Mouse (Mus musculus) midbrain, embryonic 14.5 days (tissue): ENCODE results near the gene Astl. TPM values are rescaled to one million over a fixed set of nuclear protein-coding genes. Genes with fewer than 3 reads are reported as not detected.

Experiments used
- ATAC-seq: fragments of 200-750 bp; cut with Nextera tagmentation; 2 replicates; pipeline ENCODE4 v1.8.0; 2017; ENCODE audit warnings: moderate number of reproducible peaks, moderate library complexity; ENCODE audit not compliant: low FRiP score, low TSS enrichment
- DNase-seq: peaks from one replicate; pipeline ENCODE4 v3.0.0-alpha.2; 2015
- H3K27ac ChIP-seq: fragments of 300-500 bp; sonication (generic); replicated peaks from 2 replicates; pipeline ENCODE4 v1.5.1; 2014; ENCODE audit warnings: mild to moderate bottlenecking, low read depth, low read length, moderate library complexity
- H3K27me3 ChIP-seq: fragments of 300-500 bp; sonication (generic); 2 replicates; pipeline ENCODE4 v1.6.1; 2014; ENCODE audit warnings: low read length, control low read depth, mixed read lengths; ENCODE audit not compliant: control insufficient read depth, insufficient read depth
- H3K36me3 ChIP-seq: fragments of 300-500 bp; sonication (generic); 2 replicates; pipeline ENCODE4 v1.6.1; 2014; ENCODE audit warnings: low read length, control low read depth; ENCODE audit not compliant: control insufficient read depth, insufficient read depth
- H3K4me1 ChIP-seq: fragments of 300-500 bp; sonication (generic); 2 replicates; pipeline ENCODE4 v1.6.1; 2014; ENCODE audit warnings: mild to moderate bottlenecking, antibody characterized with exemption, low read length, control low read depth; ENCODE audit not compliant: control insufficient read depth, insufficient read depth
- H3K4me2 ChIP-seq: fragments of 300-500 bp; sonication (generic); 2 replicates; pipeline ENCODE4 v1.6.1; 2014; ENCODE audit warnings: mild to moderate bottlenecking, low read length, moderate library complexity
- H3K4me3 ChIP-seq: fragments of 300-500 bp; sonication (generic); replicated peaks from 2 replicates; pipeline ENCODE4 v1.5.1; 2014; ENCODE audit warnings: low read depth, low read length
- H3K9ac ChIP-seq: fragments of 300-500 bp; sonication (generic); replicated peaks from 2 replicates; pipeline ENCODE4 v1.6.1; 2014; ENCODE audit warnings: mild to moderate bottlenecking, low read length, moderate library complexity
- H3K9me3 ChIP-seq: fragments of 300-500 bp; sonication (generic); 2 replicates; pipeline ENCODE4 v1.6.1; 2016; ENCODE audit warnings: low read length, control low read depth, mixed read lengths; ENCODE audit not compliant: control insufficient read depth
- WGBS: fragments of 180-500 bp; shearing (Covaris S2); extraction: QIAGEN DNeasy Blood & Tissue Kit; methylation state at CpG from one replicate; pipeline ENCODE4 v1.1.7; 2014; 5-methylcytosine and 5-hydroxymethylcytosine counted together
- polyA plus RNA-seq: library from polyadenylated mRNA; unstranded; fragments of >200 nt; fragmentation: Nextera tagmentation; extraction: Ambion mirVana; gene quantifications from 2 replicates; pipeline ENCODE4 v1.2.1, GENCODE M21; 2014

Gene Astl
- polyA plus RNA-seq, 1 experiment from 2014 or later, result not detected

DNA sequence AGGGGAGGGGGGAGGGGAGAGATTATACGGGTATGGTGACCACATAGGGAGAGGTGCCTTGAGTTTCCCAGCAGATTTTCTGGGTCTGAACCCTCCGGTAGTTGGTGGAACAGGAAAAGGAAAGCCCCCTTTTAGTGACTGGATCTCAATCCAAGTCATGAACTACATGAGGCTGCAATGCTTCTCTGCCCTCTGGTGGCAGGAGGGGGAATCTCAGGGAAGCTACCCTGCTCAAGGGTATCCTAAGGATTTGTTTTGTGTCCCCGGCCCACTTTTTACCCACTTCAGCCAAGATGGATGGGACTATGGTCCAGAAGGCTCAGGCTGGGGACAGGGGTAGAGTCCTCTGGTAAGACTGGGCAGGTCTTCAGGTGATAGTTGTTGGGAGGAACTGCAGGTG, 2.7 kb downstream of the Astl start:
- no peaks in the 10 kb centered on the region for H3K4me1 ChIP-seq
- H3K9ac ChIP-seq, result no peak overlapping the region
- ATAC-seq (no peak), DNase-seq (peak; percentile 76)
- H3K27me3 ChIP-seq, result peaks cover 15% of the 10 kb centered on the region
- no peaks in the 10 kb centered on the region for H3K9me3 ChIP-seq
- H3K4me3 ChIP-seq, result no peak overlapping the region
- no peak overlapping the region for H3K27ac ChIP-seq
- H3K36me3 ChIP-seq, result no peaks in the 10 kb centered on the region
- 11% methylated on average over 3 of the region's 3 CpGs for WGBS
- no peak overlapping the region for H3K4me2 ChIP-seq

DNA sequence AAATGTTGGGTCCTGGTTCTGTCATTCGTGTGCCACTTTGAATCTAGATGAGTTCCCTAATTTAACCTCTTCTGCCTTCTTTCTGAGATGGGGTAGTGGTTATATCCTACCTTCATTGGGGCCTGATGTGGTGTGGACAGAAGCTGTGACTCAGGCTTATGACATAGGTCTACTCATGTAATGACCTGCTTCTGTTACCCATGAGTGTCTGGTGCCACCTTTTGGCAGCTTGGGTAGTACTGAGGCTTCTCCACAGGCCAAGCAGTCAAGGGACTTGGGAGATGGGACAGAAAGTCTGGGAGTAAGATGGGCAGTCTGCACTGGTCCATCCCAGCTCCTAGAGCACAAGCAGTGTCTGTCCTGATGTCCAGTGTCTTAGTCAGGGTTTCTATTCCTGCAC, 7.9 kb downstream of the Astl start:
- Histone ChIP-seq H3K4me1 (no peaks in the 10 kb centered on the region), H3K27ac (no peak overlapping the region), H3K36me3 (no peaks in the 10 kb centered on the region), H3K4me2 (no peak overlapping the region), H3K9me3 (no peaks in the 10 kb centered on the region), H3K9ac (no peak overlapping the region), H3K4me3 (no peak overlapping the region), H3K27me3 (no peaks in the 10 kb centered on the region)
- no peak for ATAC-seq
- no peak for DNase-seq
- 71% methylated on average over 1 of the region's 1 CpGs for WGBS

DNA sequence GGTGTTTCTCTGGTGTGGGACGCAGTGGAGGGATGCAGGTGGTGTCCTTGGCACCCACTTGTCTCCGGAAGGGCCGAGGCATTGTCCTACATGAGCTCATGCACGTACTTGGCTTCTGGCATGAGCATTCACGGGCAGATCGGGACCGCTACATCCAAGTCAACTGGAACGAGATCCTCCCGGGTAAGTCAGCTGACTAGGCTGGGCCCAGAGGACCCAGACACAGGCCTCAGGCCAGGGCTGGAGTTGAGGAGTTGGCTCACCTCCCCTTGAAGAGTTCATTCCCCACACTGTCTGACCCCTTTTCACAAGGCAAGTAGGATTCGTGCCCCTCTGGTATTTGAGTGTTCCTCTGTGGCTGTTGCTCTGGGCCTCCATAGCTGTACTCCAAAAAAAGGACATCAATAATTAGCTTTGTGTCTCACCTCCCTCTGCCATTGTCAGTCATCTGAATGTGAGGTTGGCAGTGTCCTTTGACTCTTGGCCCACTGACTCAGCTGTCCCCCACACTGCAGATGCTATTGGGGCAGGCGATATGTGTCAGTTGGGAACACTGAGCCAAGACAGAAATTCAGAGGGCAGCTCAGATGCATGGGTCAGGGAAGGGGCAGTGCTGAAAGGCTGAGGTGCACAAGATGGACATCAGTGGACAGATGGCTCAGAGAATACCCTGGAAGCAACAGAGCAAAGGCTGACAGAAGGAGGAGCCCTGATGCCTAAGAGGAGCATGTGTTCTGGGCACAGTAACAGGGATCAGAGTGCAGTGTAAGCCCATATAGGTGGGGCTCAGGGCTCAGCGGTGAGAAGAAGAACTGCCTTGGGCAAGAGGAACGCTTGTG, 8.9 kb downstream of the Astl start:
- WGBS, result 80% methylated on average over 13 of the region's 13 CpGs
- H3K4me3 ChIP-seq, result no peak overlapping the region
- no peak for DNase-seq
- H3K4me2 ChIP-seq, result no peak overlapping the region
- H3K27ac ChIP-seq, result no peak overlapping the region
- H3K36me3 ChIP-seq, result no peaks in the 10 kb centered on the region
- H3K27me3 ChIP-seq, result no peaks in the 10 kb centered on the region
- H3K9me3 ChIP-seq, result no peaks in the 10 kb centered on the region
- H3K9ac ChIP-seq, result no peak overlapping the region
- no peaks in the 10 kb centered on the region for H3K4me1 ChIP-seq
- no peak for ATAC-seq

DNA sequence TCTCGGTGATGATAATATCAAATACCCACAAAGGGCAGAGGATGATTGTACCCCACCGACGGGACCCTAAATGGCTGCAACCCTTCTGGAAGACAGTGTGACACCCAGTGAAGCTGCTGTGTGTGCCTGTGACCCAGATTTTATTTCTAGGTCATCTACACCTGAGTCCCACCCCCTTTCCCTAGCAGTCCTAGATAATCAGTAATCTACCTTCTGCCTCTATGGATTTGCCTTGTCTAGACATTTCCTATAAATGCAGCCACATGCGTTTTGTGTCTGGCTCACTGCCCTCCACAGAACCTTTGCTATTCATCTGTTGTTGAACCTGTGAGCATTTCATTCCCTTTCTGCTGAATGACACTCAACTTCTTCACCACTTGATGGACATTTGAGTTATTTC, 15.4 kb downstream of the Astl start:
- no peak overlapping the region for H3K4me3 ChIP-seq
- no peaks in the 10 kb centered on the region for H3K27me3 ChIP-seq
- no peak for DNase-seq
- no peak overlapping the region for H3K4me2 ChIP-seq
- no peaks in the 10 kb centered on the region for H3K4me1 ChIP-seq
- no peaks in the 10 kb centered on the region for H3K9me3 ChIP-seq
- H3K36me3 ChIP-seq, result no peaks in the 10 kb centered on the region
- no peak for ATAC-seq
- WGBS, result 86% methylated on average over 4 of the region's 4 CpGs
- H3K9ac ChIP-seq, result no peak overlapping the region
- H3K27ac ChIP-seq, result no peak overlapping the region

DNA sequence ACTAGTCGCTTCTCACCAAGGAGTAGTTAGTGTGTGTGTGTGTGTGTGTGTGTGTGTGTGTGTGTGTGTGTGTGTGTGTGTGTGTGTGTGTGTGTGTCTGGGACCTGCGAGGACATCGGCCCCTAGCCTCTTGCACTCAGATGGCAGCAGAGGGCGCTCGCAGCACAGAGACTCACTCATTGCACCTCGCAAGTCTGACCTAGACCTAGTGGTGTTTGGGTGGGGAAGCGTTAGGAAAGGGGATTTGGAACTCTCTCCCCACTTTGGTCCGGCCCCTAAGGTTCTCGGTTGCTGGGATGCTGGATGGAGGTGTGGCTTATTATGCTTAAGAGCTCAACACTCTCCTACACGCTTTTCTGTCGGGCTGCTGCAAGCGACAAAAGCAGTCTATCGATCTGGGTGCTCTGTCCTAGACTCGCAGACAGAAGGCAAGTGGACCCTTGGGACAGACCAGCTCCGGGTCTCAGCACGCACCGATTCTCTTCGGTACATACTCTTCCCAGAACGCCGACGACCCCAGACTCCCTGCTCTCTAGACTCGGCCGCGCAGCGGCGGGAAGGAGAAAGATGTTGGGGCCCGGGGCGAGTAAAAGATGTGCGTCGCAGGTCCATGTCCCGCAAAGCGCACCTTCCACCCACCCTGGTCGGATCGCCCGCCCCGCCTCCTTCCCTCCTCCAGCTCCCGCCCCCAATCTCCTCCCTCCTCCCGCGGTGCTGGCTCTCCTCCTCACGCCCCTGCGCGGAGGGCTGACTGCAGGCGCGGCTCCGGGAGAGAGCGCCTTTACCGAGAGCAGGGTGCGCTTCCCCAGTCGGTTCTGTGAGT, 24.2 kb downstream of the Astl start, which contains the start of gene Adra2b:
Gene Adra2b (plus strand): TSS at position 750 of the 823 bp plus-strand sequence.
- Histone ChIP-seq H3K9me3 (no peaks in the 10 kb centered on the region), H3K4me1 (peaks cover 8% of the 10 kb centered on the region; the same call in 1 of the 2 replicates), H3K27ac (no peak within 1 kb of the TSS), H3K4me3 (peak within 1 kb of the TSS; percentile 35), H3K36me3 (no peaks in the 10 kb centered on the region), H3K4me2 (peak within 1 kb of the TSS; percentile 67), H3K9ac (peak within 1 kb of the TSS; percentile 6; the same call in 1 of the 2 replicates), H3K27me3 (peaks cover 44% of the 10 kb centered on the region)
- DNase-seq, result peak; percentile 87
- peak; percentile 60 for ATAC-seq
- under 1% methylated on average over 49 of the region's 49 CpGs for WGBS

DNA sequence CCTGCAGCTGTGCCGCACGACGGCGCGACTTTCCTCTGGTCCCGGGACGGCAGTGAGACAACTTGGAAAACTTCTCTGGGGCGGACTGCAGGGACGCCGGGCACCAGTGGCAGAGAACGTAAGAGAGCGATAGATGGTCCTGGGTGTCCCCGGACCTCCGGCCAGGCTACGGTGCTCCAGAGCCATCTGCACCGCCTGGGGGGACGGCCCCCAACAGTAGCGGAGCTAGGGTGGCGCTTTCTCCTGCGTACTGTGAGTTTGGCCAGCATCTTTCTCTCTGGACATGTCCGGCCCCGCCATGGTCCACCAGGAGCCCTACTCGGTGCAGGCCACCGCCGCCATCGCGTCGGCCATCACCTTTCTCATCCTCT, 24.8 kb downstream of the Astl start:
- peaks cover 8% of the 10 kb centered on the region; the same call in 1 of the 2 replicates for H3K4me1 ChIP-seq
- no peaks in the 10 kb centered on the region for H3K36me3 ChIP-seq
- no peak for DNase-seq
- H3K9me3 ChIP-seq, result no peaks in the 10 kb centered on the region
- ATAC-seq, result no peak
- peaks cover 44% of the 10 kb centered on the region for H3K27me3 ChIP-seq
- peak overlapping the region; percentile 67 for H3K4me2 ChIP-seq
- H3K27ac ChIP-seq, result no peak overlapping the region
- under 1% methylated on average over 28 of the region's 28 CpGs for WGBS
- peak overlapping the region; percentile 6; the same call in 1 of the 2 replicates for H3K9ac ChIP-seq
- peak overlapping the region; percentile 35 for H3K4me3 ChIP-seq

DNA sequence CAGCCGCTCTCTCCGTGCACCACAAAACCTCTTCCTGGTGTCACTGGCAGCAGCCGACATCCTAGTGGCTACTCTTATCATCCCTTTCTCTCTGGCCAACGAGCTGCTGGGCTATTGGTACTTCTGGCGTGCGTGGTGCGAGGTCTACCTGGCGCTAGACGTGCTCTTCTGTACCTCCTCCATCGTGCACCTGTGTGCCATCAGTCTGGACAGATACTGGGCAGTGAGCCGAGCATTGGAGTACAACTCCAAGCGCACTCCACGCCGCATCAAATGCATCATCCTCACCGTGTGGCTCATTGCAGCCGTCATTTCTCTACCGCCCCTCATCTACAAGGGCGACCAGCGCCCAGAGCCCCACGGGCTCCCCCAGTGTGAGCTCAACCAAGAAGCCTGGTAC, 25.3 kb downstream of the Astl start:
- ATAC-seq (no peak), DNase-seq (peak; percentile 4)
- no peak overlapping the region for H3K27ac ChIP-seq
- no peaks in the 10 kb centered on the region for H3K36me3 ChIP-seq
- H3K4me2 ChIP-seq, result peak overlapping the region; percentile 67
- H3K9ac ChIP-seq, result no peak overlapping the region
- no peaks in the 10 kb centered on the region for H3K9me3 ChIP-seq
- peaks cover 44% of the 10 kb centered on the region for H3K27me3 ChIP-seq
- H3K4me1 ChIP-seq, result peaks cover 8% of the 10 kb centered on the region; the same call in 1 of the 2 replicates
- peak overlapping the region; percentile 35 for H3K4me3 ChIP-seq
- WGBS, result 6% methylated on average over 20 of the region's 20 CpGs

DNA sequence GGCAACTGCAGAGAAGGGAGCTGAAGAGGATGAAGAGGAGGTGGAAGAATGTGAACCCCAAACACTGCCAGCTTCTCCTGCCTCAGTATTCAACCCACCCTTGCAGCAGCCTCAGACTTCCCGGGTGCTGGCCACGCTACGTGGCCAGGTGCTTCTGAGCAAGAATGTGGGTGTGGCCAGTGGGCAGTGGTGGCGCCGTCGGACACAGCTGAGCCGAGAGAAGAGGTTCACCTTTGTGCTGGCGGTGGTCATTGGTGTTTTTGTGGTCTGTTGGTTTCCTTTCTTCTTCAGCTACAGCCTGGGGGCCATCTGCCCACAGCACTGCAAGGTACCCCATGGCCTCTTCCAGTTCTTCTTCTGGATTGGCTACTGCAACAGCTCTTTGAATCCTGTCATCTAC, 26.0 kb downstream of the Astl start:
- Histone ChIP-seq H3K4me1 (peaks cover 8% of the 10 kb centered on the region; the same call in 1 of the 2 replicates), H3K9ac (no peak overlapping the region), H3K4me3 (no peak overlapping the region), H3K27ac (no peak overlapping the region), H3K9me3 (no peaks in the 10 kb centered on the region), H3K36me3 (no peaks in the 10 kb centered on the region), H3K27me3 (peaks cover 44% of the 10 kb centered on the region), H3K4me2 (peak overlapping the region; percentile 67; the same call in 1 of the 2 replicates)
- DNase-seq, result no peak
- no peak for ATAC-seq
- 13% methylated on average over 8 of the region's 8 CpGs for WGBS
